Mouse (Mus musculus): ENCODE results near the gene Clps. TPM values are rescaled to one million over a fixed set of nuclear protein-coding genes. Genes with fewer than 3 reads are reported as not detected.

The Clps gene
- polyA plus RNA-seq, 1 experiment from 2014 or later, result 1,810 TPM

GRCm38 (mm10) chr17:28522623-28523354, 37.8 kb downstream of the Clps start:
- H3K9me3 ChIP-seq (ENCODE audit: control insufficient read depth, low read length), result no peaks in the 10 kb centered on the region
- H3K4me2 ChIP-seq (ENCODE audit: low read depth, low read length), result peak overlapping the region; percentile 97
- H3K9ac ChIP-seq (ENCODE audit: low read depth, low read length), result peak overlapping the region; percentile 79
- H3K27me3 ChIP-seq (replicated peaks; ENCODE audit: control insufficient read depth, insufficient read depth, low read length), result no peaks in the 10 kb centered on the region
- H3K4me3 ChIP-seq (ENCODE audit: low read length), result peak overlapping the region; percentile 70
- ATAC-seq, result peak; percentile 72
- peaks cover 41% of the 10 kb centered on the region for H3K4me1 ChIP-seq (ENCODE audit: control insufficient read depth, insufficient read depth, low read length)
- H3K36me3 ChIP-seq (ENCODE audit: control insufficient read depth, insufficient read depth, low read length), result no peaks in the 10 kb centered on the region
- WGBS, result 1% methylated on average over 65 of the region's 66 CpGs
- peak overlapping the region; percentile 88 for H3K27ac ChIP-seq (ENCODE audit: low read length)

GRCm38 (mm10) chr17:28521920-28522319, 38.6 kb downstream of the Clps start:
- Histone ChIP-seq H3K4me1 (ENCODE audit: control insufficient read depth, insufficient read depth, low read length) (peaks cover 39% of the 10 kb centered on the region), H3K27me3 (replicated peaks; ENCODE audit: control insufficient read depth, insufficient read depth, low read length) (no peaks in the 10 kb centered on the region), H3K9ac (ENCODE audit: low read depth, low read length) (peak overlapping the region; percentile 40; the same call in 1 of the 2 replicates), H3K27ac (ENCODE audit: low read length) (peak overlapping the region; percentile 88), H3K36me3 (ENCODE audit: control insufficient read depth, insufficient read depth, low read length) (no peaks in the 10 kb centered on the region), H3K9me3 (ENCODE audit: control insufficient read depth, low read length) (no peaks in the 10 kb centered on the region), H3K4me3 (ENCODE audit: low read length) (peak overlapping the region; percentile 70), H3K4me2 (ENCODE audit: low read depth, low read length) (peak overlapping the region; percentile 97)
- WGBS, result 26% methylated on average over 6 of the region's 6 CpGs
- ATAC-seq, result peak; percentile 50

GRCm38 (mm10) chr17:28521071-28521726, 39.4 kb downstream of the Clps start:
- Histone ChIP-seq H3K9me3 (ENCODE audit: control insufficient read depth, low read length) (no peaks in the 10 kb centered on the region), H3K27ac (ENCODE audit: low read length) (peak overlapping the region; percentile 88), H3K4me1 (ENCODE audit: control insufficient read depth, insufficient read depth, low read length) (peaks cover 44% of the 10 kb centered on the region), H3K4me3 (ENCODE audit: low read length) (no peak overlapping the region), H3K4me2 (ENCODE audit: low read depth, low read length) (peak overlapping the region; percentile 25; the same call in 1 of the 2 replicates), H3K36me3 (ENCODE audit: control insufficient read depth, insufficient read depth, low read length) (no peaks in the 10 kb centered on the region), H3K9ac (ENCODE audit: low read depth, low read length) (no peak overlapping the region), H3K27me3 (replicated peaks; ENCODE audit: control insufficient read depth, insufficient read depth, low read length) (no peaks in the 10 kb centered on the region)
- WGBS, result 45% methylated on average over 5 of the region's 5 CpGs
- ATAC-seq, result peak; percentile 52

GRCm38 (mm10) chr17:28520561-28520960, 40.0 kb downstream of the Clps start:
- WGBS, result 66% methylated on average over 4 of the region's 4 CpGs
- H3K27ac ChIP-seq (ENCODE audit: low read length), result peak overlapping the region; percentile 83
- H3K4me1 ChIP-seq (ENCODE audit: control insufficient read depth, insufficient read depth, low read length), result peaks cover 50% of the 10 kb centered on the region
- H3K4me3 ChIP-seq (ENCODE audit: low read length), result no peak overlapping the region
- H3K9ac ChIP-seq (ENCODE audit: low read depth, low read length), result no peak overlapping the region
- peak overlapping the region; percentile 25; the same call in 1 of the 2 replicates for H3K4me2 ChIP-seq (ENCODE audit: low read depth, low read length)
- H3K27me3 ChIP-seq (replicated peaks; ENCODE audit: control insufficient read depth, insufficient read depth, low read length), result no peaks in the 10 kb centered on the region
- H3K36me3 ChIP-seq (ENCODE audit: control insufficient read depth, insufficient read depth, low read length), result no peaks in the 10 kb centered on the region
- ATAC-seq, result no peak
- H3K9me3 ChIP-seq (ENCODE audit: control insufficient read depth, low read length), result no peaks in the 10 kb centered on the region

- Histone ChIP-seq H3K4me2 (ENCODE audit: low read depth, low read length) (no peak overlapping the region), H3K9me3 (ENCODE audit: control insufficient read depth, low read length) (no peaks in the 10 kb centered on the region), H3K36me3 (ENCODE audit: control insufficient read depth, insufficient read depth, low read length) (no peaks in the 10 kb centered on the region), H3K4me1 (ENCODE audit: control insufficient read depth, insufficient read depth, low read length) (peaks cover 55% of the 10 kb centered on the region), H3K4me3 (ENCODE audit: low read length) (no peak overlapping the region), H3K27me3 (replicated peaks; ENCODE audit: control insufficient read depth, insufficient read depth, low read length) (no peaks in the 10 kb centered on the region), H3K9ac (ENCODE audit: low read depth, low read length) (no peak overlapping the region), H3K27ac (ENCODE audit: low read length) (no peak overlapping the region)
- 92% methylated on average over 3 of the region's 3 CpGs for WGBS
- ATAC-seq, result no peak
Observed at GRCm38 (mm10) chr17:28519827-28520226, 40.7 kb downstream of the Clps start.

- 37% methylated on average over 8 of the region's 8 CpGs for WGBS
- no peaks in the 10 kb centered on the region for H3K9me3 ChIP-seq (ENCODE audit: control insufficient read depth, low read length)
- peak overlapping the region; percentile 51 for H3K4me3 ChIP-seq (ENCODE audit: low read length)
- peak overlapping the region; percentile 76 for H3K9ac ChIP-seq (ENCODE audit: low read depth, low read length)
- peak overlapping the region; percentile 93 for H3K27ac ChIP-seq (ENCODE audit: low read length)
- no peak for ATAC-seq
- no peaks in the 10 kb centered on the region for H3K36me3 ChIP-seq (ENCODE audit: control insufficient read depth, insufficient read depth, low read length)
- peaks cover 57% of the 10 kb centered on the region for H3K4me1 ChIP-seq (ENCODE audit: control insufficient read depth, insufficient read depth, low read length)
- H3K27me3 ChIP-seq (replicated peaks; ENCODE audit: control insufficient read depth, insufficient read depth, low read length), result no peaks in the 10 kb centered on the region
- peak overlapping the region; percentile 95 for H3K4me2 ChIP-seq (ENCODE audit: low read depth, low read length)
Observed at GRCm38 (mm10) chr17:28518615-28519071, 41.9 kb downstream of the Clps start.

- peaks cover 52% of the 10 kb centered on the region for H3K4me1 ChIP-seq (ENCODE audit: control insufficient read depth, insufficient read depth, low read length)
Observed at GRCm38 (mm10) chr17:28517956-28518614, 42.5 kb downstream of the Clps start.

GRCm38 (mm10) chr17:28517441-28517955, 43.1 kb downstream of the Clps start, which contains the start of gene Fkbp5:
Gene Fkbp5 (minus strand): TSS chr17:28517527.
- Histone ChIP-seq H3K9ac (ENCODE audit: low read depth, low read length) (peak within 1 kb of the TSS; percentile 76), H3K27ac (ENCODE audit: low read length) (peak within 1 kb of the TSS; percentile 93), H3K9me3 (ENCODE audit: control insufficient read depth, low read length) (no peaks in the 10 kb centered on the region), H3K4me2 (ENCODE audit: low read depth, low read length) (peak within 1 kb of the TSS; percentile 95), H3K4me3 (ENCODE audit: low read length) (peak within 1 kb of the TSS; percentile 51), H3K36me3 (ENCODE audit: control insufficient read depth, insufficient read depth, low read length) (no peaks in the 10 kb centered on the region), H3K4me1 (ENCODE audit: control insufficient read depth, insufficient read depth, low read length) (peaks cover 57% of the 10 kb centered on the region), H3K27me3 (replicated peaks; ENCODE audit: control insufficient read depth, insufficient read depth, low read length) (no peaks in the 10 kb centered on the region)
- 10% methylated on average over 16 of the region's 16 CpGs for WGBS
- peak; percentile 15 for ATAC-seq

More at GRCm38 (mm10) chr17:28517956-28518614, 42.5 kb downstream of the Clps start:
- H3K9ac ChIP-seq (ENCODE audit: low read depth, low read length), result peak overlapping the region; percentile 76
- H3K4me3 ChIP-seq (ENCODE audit: low read length), result peak overlapping the region; percentile 51
- peak overlapping the region; percentile 93 for H3K27ac ChIP-seq (ENCODE audit: low read length)
- H3K27me3 ChIP-seq (replicated peaks; ENCODE audit: control insufficient read depth, insufficient read depth, low read length), result no peaks in the 10 kb centered on the region
- H3K36me3 ChIP-seq (ENCODE audit: control insufficient read depth, insufficient read depth, low read length), result no peaks in the 10 kb centered on the region
- WGBS, result 2% methylated on average over 43 of the region's 46 CpGs
- peak; percentile 53 for ATAC-seq
- H3K4me2 ChIP-seq (ENCODE audit: low read depth, low read length), result peak overlapping the region; percentile 95
- no peaks in the 10 kb centered on the region for H3K9me3 ChIP-seq (ENCODE audit: control insufficient read depth, low read length)

- peak overlapping the region; percentile 95; the same call in 1 of the 2 replicates for H3K4me2 ChIP-seq (ENCODE audit: low read depth, low read length)
- H3K9me3 ChIP-seq (ENCODE audit: control insufficient read depth, low read length), result no peaks in the 10 kb centered on the region
- H3K36me3 ChIP-seq (ENCODE audit: control insufficient read depth, insufficient read depth, low read length), result no peaks in the 10 kb centered on the region
- no peak overlapping the region for H3K9ac ChIP-seq (ENCODE audit: low read depth, low read length)
- WGBS, result 66% methylated on average over 4 of the region's 4 CpGs
- no peak for ATAC-seq
- H3K27me3 ChIP-seq (replicated peaks; ENCODE audit: control insufficient read depth, insufficient read depth, low read length), result no peaks in the 10 kb centered on the region
- H3K4me1 ChIP-seq (ENCODE audit: control insufficient read depth, insufficient read depth, low read length), result peaks cover 59% of the 10 kb centered on the region
- no peak overlapping the region for H3K4me3 ChIP-seq (ENCODE audit: low read length)
- peak overlapping the region; percentile 65 for H3K27ac ChIP-seq (ENCODE audit: low read length)
Observed at GRCm38 (mm10) chr17:28516881-28517280, 43.7 kb downstream of the Clps start.

All from intestine, embryonic 16.5 days (tissue).